Mouse (Mus musculus) embryonic fibroblast, embryonic 13.5 days (primary cell): ENCODE measurements around the gene 1190005I06Rik.

ENCODE experiments used
- CTCF ChIP-seq: IDR thresholded peaks from 2 replicates; pipeline ENCODE4 v1.5.1; 2011; ENCODE audit warnings: mild to moderate bottlenecking, control low read depth, low read length, moderate library complexity, borderline replicate concordance; ENCODE audit not compliant: insufficient read depth
- POLR2A ChIP-seq: IDR thresholded peaks from 2 replicates; pipeline ENCODE4 v1.6.1; 2011; ENCODE audit warnings: low read depth, mild to moderate bottlenecking, control low read depth, low read length, moderate library complexity

GRCm38 (mm10) chr8:120620441-120620840 lies 27.0 kb downstream of the 1190005I06Rik start:
- no peak for TF ChIP-seq CTCF
- no peak for TF ChIP-seq POLR2A
